Mouse (Mus musculus) neural tube, embryonic 14.5 days (tissue): Measurements from ENCODE around the gene Tenm4. TPM values are rescaled to one million over a fixed set of nuclear protein-coding genes. Genes with fewer than 3 reads are reported as not detected.

ENCODE experiments used
- ATAC-seq: fragments of 200-750 bp; cut with Nextera tagmentation; 2 replicates; pipeline ENCODE4 v1.8.0; 2017; ENCODE audit warnings: low read depth, mild to moderate bottlenecking, moderate TSS enrichment, moderate library complexity
- H3K27ac ChIP-seq: fragments of 300-500 bp; sonication (generic); 2 replicates; pipeline ENCODE4 v1.5.1; 2014; ENCODE audit warnings: low read depth, mild to moderate bottlenecking, control low read depth, low read length, moderate library complexity, mixed read lengths
- H3K27me3 ChIP-seq: fragments of 300-500 bp; sonication (generic); 2 replicates; pipeline ENCODE4 v1.6.1; 2014; ENCODE audit warnings: low read length; ENCODE audit not compliant: control insufficient read depth, insufficient read depth
- H3K36me3 ChIP-seq: fragments of 300-500 bp; sonication (generic); 2 replicates; pipeline ENCODE4 v1.6.1; 2014; ENCODE audit warnings: low read length, mixed read lengths; ENCODE audit not compliant: control insufficient read depth, insufficient read depth
- H3K4me1 ChIP-seq: fragments of 300-500 bp; sonication (generic); 2 replicates; pipeline ENCODE4 v1.6.1; 2014; ENCODE audit warnings: low read length; ENCODE audit not compliant: control insufficient read depth, insufficient read depth
- H3K4me2 ChIP-seq: fragments of 300-500 bp; sonication (generic); 2 replicates; pipeline ENCODE4 v1.6.1; 2014; ENCODE audit warnings: mild to moderate bottlenecking, low read depth, low read length, control low read depth
- H3K4me3 ChIP-seq: fragments of 300-500 bp; sonication (generic); 2 replicates; pipeline ENCODE4 v1.5.1; 2014; ENCODE audit warnings: low read depth, low read length, control low read depth, mixed read lengths
- H3K9ac ChIP-seq: fragments of 300-500 bp; sonication (generic); replicated peaks from 2 replicates; pipeline ENCODE4 v1.6.1; 2014; ENCODE audit warnings: low read depth, mild to moderate bottlenecking, control low read depth, low read length, mixed read lengths
- H3K9me3 ChIP-seq: fragments of 300-500 bp; sonication (generic); 2 replicates; pipeline ENCODE4 v1.6.1; 2016; ENCODE audit warnings: low read length; ENCODE audit not compliant: control insufficient read depth
- WGBS: fragments of 180-500 bp; shearing (Covaris S2); extraction: QIAGEN DNeasy Blood & Tissue Kit; methylation state at CpG from one replicate; pipeline ENCODE4 v1.1.7; 2014; 5-methylcytosine and 5-hydroxymethylcytosine counted together
- polyA plus RNA-seq: library from polyadenylated mRNA; unstranded; fragments of >200 nt; fragmentation: Nextera tagmentation; extraction: Ambion mirVana; gene quantifications from 2 replicates; pipeline ENCODE4 v1.2.1, GENCODE M21; 2014

Gene Tenm4
- polyA plus RNA-seq, 1 experiment from 2014 or later = 54.8 TPM

DNA sequence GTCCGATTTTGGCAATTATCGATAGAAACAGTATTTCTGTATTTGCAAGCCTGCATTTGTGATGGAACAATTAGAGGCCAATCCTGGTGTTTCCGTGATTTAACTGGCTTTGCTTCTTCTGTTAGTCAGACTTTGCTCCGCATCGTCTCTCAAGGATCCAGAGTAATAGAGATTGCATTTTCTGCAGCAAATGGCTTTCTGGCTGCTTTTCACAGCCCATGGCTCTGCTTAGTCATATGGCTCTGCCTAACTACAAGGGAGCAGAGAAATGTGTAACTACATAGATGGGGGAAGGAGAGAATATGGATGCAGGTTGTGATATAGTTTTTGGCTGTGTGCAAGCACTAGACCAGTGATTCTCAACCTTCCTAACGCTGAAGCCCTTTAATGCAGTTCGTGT, 401.9 kb downstream of the Tenm4 start:
- H3K27me3 ChIP-seq = no peaks in the 10 kb centered on the region
- H3K36me3 ChIP-seq = no peaks in the 10 kb centered on the region
- no peak overlapping the region for H3K27ac ChIP-seq
- H3K4me2 ChIP-seq = no peak overlapping the region
- 87% methylated on average over 7 of the region's 7 CpGs for WGBS
- H3K4me3 ChIP-seq = no peak overlapping the region
- no peak overlapping the region for H3K9ac ChIP-seq
- ATAC-seq = no peak
- peaks cover 12% of the 10 kb centered on the region; the same call in 1 of the 2 replicates for H3K4me1 ChIP-seq
- no peaks in the 10 kb centered on the region for H3K9me3 ChIP-seq

DNA sequence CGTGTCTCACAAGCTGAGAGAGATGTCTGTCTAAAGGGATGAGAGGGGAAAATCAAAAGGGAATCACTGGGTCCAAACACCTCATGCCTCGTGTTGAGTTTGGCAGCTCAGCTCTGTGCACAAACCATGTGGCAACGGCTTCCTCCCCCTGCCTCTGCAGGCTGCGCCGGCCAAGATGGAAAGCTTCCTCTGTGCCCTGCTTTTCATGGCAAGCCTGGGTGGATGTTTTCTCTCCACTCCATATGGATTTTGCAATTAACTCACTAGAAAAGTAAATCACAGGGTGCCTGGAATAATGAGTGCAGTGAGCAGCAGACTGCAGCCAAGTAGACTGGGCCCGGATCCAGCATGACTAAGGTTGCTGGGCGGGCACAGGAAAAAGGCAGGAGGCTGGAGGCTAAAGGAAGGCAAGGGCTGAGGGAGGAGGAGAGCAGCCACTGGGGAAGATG, 404.2 kb downstream of the Tenm4 start:
- Histone ChIP-seq H3K27ac (0 out of 2 replicates have a peak overlapping the region, but pooled peaks have one; percentile 45), H3K4me1 (peaks cover 12% of the 10 kb centered on the region; the same call in 1 of the 2 replicates), H3K36me3 (no peaks in the 10 kb centered on the region), H3K27me3 (no peaks in the 10 kb centered on the region), H3K9me3 (no peaks in the 10 kb centered on the region), H3K4me3 (no peak overlapping the region), H3K9ac (no peak overlapping the region), H3K4me2 (no peak overlapping the region)
- ATAC-seq = peak; percentile 90
- 23% methylated on average over 7 of the region's 7 CpGs for WGBS

DNA sequence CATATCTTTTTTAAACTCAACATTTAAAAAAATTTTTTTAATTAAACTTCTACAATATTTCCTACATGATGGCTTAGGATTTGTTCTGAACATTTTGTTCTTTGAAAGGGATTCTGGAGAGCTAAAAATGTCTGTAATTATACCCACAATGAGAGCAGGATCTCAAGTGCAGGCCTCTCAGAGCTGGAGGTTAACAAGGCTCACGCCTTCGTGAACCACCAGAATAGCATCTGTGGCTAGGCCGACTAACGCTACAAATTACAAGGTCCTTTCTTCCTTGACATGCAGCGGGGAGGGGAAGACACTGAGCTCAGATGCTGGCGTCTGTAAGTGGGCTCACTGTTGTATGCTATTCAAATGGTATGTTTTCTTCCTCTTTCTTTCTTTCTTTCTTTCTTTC, 411.7 kb downstream of the Tenm4 start:
- H3K27ac ChIP-seq = no peak overlapping the region
- H3K9me3 ChIP-seq = no peaks in the 10 kb centered on the region
- no peaks in the 10 kb centered on the region for H3K27me3 ChIP-seq
- H3K9ac ChIP-seq = no peak overlapping the region
- ATAC-seq = no peak
- no peaks in the 10 kb centered on the region for H3K4me1 ChIP-seq
- H3K4me3 ChIP-seq = no peak overlapping the region
- no peak overlapping the region for H3K4me2 ChIP-seq
- WGBS = 5% methylated on average over 6 of the region's 6 CpGs
- H3K36me3 ChIP-seq = no peaks in the 10 kb centered on the region

DNA sequence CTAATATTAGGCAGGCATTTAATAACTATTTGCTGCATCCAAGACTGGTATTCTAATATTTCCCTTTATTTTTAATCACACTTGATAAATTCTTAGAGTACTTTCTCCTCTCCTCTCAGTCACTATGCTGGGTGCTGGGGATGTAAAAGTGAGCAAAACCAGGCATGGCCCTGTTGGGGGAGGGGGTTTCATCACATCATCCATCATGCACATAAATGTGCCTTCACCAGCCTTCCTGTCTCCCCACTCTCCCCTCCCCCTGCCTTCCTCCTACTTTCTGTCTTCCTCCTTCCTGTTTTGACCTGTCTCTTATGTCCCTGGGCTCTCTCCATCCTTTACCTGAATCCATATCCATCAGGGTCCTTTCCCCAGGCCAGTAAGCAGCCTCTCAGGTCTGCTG, 416.4 kb downstream of the Tenm4 start:
- Histone ChIP-seq H3K4me1 (no peaks in the 10 kb centered on the region), H3K36me3 (no peaks in the 10 kb centered on the region), H3K27me3 (no peaks in the 10 kb centered on the region), H3K9ac (no peak overlapping the region), H3K4me3 (no peak overlapping the region), H3K9me3 (no peaks in the 10 kb centered on the region), H3K27ac (no peak overlapping the region), H3K4me2 (no peak overlapping the region)
- no peak for ATAC-seq

DNA sequence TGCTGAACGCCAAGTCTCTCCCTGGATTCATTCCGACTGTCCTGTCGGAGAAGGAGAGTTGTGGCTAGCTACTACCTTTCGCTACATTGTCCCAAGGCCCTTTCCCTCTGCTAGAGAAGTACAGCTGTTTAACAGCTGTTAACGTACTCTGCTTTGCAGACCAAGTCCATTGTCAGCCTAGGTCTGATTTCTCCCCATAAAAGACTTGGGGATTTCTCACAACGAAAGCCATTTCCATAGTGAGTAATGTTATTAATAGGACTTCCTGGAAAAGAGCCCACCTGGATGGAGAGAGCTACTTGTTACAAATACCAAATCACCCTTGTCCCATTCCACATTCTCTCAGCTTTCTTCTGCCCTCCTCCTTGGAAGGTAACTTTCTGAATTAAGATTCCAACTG, 417.5 kb downstream of the Tenm4 start:
- H3K9ac ChIP-seq = no peak overlapping the region
- H3K4me2 ChIP-seq = no peak overlapping the region
- no peak overlapping the region for H3K4me3 ChIP-seq
- no peaks in the 10 kb centered on the region for H3K9me3 ChIP-seq
- H3K27me3 ChIP-seq = no peaks in the 10 kb centered on the region
- 92% methylated on average over 6 of the region's 6 CpGs for WGBS
- no peaks in the 10 kb centered on the region for H3K4me1 ChIP-seq
- ATAC-seq = no peak
- H3K27ac ChIP-seq = no peak overlapping the region
- no peaks in the 10 kb centered on the region for H3K36me3 ChIP-seq

DNA sequence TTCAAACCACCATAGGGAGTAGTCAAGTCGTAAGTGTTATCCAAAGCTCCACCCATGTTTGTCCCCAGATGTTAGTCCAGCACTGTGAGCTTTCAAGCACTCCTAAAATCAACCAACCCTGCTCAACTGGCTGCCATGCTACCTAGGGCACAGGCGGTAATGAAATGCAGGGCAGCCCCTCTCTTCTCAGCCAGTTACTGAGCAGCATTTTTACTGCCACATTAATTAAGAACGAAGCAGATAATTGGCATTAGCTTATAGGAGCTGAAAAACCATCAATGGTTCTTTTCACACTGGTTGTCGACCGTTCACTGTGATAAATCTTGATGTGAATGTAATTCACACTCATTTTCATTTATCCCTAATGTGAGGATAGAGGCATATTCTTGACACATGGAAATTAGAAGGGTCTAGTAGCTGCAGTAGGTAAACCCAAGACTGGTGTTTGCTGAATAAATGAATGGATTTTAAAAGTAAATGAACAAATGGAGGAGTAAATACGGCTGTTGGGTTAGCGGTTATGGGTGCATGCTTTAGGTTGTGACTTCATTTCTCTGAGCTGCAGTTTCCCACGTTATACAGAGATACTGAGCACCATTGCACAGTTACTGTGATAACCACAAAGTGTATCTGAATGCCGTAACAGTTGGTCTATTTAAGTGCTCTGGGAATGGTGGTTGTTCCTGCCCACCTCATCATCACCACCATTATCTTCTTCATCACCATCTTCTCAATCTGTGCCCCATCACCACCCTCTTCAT, 424.7 kb downstream of the Tenm4 start:
- Histone ChIP-seq H3K9me3 (no peaks in the 10 kb centered on the region), H3K9ac (no peak overlapping the region), H3K27ac (no peak overlapping the region), H3K4me2 (no peak overlapping the region), H3K4me3 (no peak overlapping the region), H3K36me3 (no peaks in the 10 kb centered on the region), H3K27me3 (no peaks in the 10 kb centered on the region), H3K4me1 (0 out of 2 replicates have a peak, but pooled peaks cover 7% of the 10 kb centered on the region)
- peak; percentile 66 for ATAC-seq
- WGBS = 39% methylated on average over 9 of the region's 9 CpGs

DNA sequence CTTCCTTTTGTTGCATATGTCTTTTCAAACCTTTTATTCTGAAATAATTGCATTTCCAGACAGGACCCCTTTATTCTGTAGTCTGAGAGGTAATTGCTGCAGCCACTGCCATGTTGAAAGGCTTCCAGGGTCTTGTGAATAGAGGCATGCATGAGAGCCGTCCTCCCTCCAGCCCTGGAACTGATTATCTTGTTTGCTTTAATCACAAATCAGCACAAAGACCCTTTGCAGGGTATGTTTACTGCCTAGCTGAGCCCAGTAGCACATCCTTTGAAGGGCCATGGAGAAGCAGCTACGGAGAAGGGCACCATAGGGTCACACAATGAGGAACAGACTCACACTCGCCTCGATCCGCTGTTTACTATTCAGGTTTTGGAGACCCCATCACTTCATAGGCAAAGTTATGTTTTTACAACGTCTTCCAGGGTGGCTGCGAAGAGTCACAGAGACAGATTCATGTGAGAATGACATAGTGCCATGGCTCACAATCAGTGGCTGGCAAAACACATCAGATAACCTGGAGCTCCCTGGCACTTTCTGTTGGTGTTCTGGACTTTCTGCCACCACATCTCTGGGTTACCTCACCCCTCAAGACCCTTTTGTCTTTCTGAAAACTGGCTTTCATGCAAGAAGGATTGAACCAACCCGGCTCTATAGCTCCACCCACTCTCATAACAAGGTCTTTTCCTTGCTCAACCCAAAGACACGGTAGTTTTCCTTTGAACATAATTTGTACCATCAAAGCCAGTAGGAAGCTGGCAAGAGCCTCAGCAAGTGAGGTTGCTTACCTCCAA, 425.6 kb downstream of the Tenm4 start:
- peak; percentile 40; the same call in 1 of the 2 replicates for ATAC-seq
- Histone ChIP-seq H3K4me2 (no peak overlapping the region), H3K27me3 (no peaks in the 10 kb centered on the region), H3K4me3 (no peak overlapping the region), H3K27ac (no peak overlapping the region), H3K9me3 (no peaks in the 10 kb centered on the region), H3K36me3 (no peaks in the 10 kb centered on the region), H3K4me1 (0 out of 2 replicates have a peak, but pooled peaks cover 7% of the 10 kb centered on the region), H3K9ac (no peak overlapping the region)
- 39% methylated on average over 9 of the region's 9 CpGs for WGBS

DNA sequence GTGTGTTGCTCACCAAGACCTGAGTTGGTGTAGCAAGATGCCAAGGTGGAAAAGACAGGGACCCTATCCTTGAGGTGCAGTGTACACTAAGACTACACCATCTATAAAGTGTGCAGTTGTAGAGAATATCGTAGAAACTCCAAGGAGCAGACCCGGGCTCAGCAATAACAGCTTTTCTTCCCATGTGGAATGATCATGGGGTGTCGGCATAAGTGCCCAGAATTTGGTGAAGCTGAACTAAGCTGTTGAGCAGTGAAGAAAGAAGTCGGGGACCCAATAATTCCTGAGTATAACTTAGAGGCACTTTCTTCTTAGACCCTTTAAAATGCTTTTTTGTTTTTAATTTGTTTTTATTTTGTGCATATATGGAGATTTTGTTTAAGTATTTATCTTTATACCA, 426.8 kb downstream of the Tenm4 start:
- no peaks in the 10 kb centered on the region for H3K9me3 ChIP-seq
- H3K9ac ChIP-seq = no peak overlapping the region
- H3K4me3 ChIP-seq = no peak overlapping the region
- H3K4me2 ChIP-seq = no peak overlapping the region
- no peaks in the 10 kb centered on the region for H3K27me3 ChIP-seq
- H3K36me3 ChIP-seq = no peaks in the 10 kb centered on the region
- H3K27ac ChIP-seq = no peak overlapping the region
- 96% methylated on average over 4 of the region's 4 CpGs for WGBS
- ATAC-seq = no peak
- 0 out of 2 replicates have a peak, but pooled peaks cover 7% of the 10 kb centered on the region for H3K4me1 ChIP-seq

DNA sequence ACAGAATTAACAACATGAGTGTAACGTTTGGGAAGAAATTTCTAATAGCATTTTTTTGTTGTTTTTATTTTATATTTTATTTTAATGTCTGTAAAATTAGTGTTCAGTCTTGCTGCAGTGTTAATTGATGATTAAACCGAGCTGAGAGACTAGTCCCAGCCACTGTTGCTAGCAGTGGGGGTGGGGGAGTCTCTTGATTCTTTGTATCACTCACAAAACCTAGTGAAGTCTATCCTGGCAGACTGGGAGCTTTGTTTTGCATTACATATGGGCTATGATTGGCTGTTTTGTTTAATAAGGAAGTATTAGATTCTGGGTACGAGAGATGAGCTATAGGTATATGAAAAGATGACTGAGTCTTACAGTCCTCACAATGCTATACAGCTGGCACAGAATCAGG, 428.0 kb downstream of the Tenm4 start:
- no peak overlapping the region for H3K27ac ChIP-seq
- no peak for ATAC-seq
- H3K9ac ChIP-seq = no peak overlapping the region
- no peaks in the 10 kb centered on the region for H3K36me3 ChIP-seq
- no peak overlapping the region for H3K4me3 ChIP-seq
- no peak overlapping the region for H3K4me2 ChIP-seq
- H3K27me3 ChIP-seq = no peaks in the 10 kb centered on the region
- WGBS = 79% methylated on average over 3 of the region's 3 CpGs
- H3K4me1 ChIP-seq = 0 out of 2 replicates have a peak, but pooled peaks cover 7% of the 10 kb centered on the region
- H3K9me3 ChIP-seq = no peaks in the 10 kb centered on the region
